ENCODE assay signal across 8 mouse cellular contexts in the genomic region with DNA sequence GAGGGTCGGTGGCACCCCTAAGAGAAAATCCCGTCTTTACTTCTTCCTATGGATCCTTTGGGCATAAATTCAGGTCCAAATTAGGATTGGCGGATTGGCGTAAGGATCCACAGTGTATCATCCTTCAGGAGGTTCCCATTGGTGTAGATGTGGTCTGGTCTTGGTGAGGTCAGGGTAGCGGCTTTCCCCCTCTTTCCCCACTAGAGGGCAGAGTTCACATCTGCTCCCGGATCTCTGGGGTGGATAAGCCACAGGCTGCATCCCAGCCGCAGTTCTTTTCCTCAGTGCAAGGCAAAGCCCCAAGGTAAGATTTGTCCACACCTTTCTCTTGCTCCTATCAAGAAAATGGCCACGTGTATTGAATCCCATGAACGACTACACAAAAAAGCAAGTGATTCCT. TPM values are rescaled to one million over a fixed set of nuclear protein-coding genes. Genes with fewer than 3 reads are reported as not detected.
DNase-seq lines count a peak whose midpoint lies in the region; ATAC-seq and TF ChIP-seq lines count a peak whose summit lies in the region.

No protein-coding gene starts in this region.

- peak; percentile 84 for TF ChIP-seq CTCF in liver, embryonic 14.5 days (IDR thresholded peaks at IDR 0.05; ENCODE audit: low read depth)

- peak; percentile 85 for DNase-seq in ES-CJ7 (ENCODE audit: low read depth, low spot score)
- peak; percentile 73 for DNase-seq in adrenal gland, adult 2 months
- DNase-seq in embryo, embryonic 10.5 days (ENCODE audit: low spot score), result peak; percentile 89
- peak in 1 of 3 experiments; percentile 24 for DNase-seq in liver, embryonic 14.5 days (ENCODE audit: low read depth in 3 of 3, low spot score in 3 of 3)
- DNase-seq in natural killer cell, adult 2 months (ENCODE audit: low spot score in 2 of 2), result peak; percentile 49 to 60
- peak; percentile 51 to 70 for DNase-seq in urinary bladder, postnatal 36 days (ENCODE audit: low spot score in 2 of 2)

- WGBS in kidney, embryonic 14.5 days, result 30% methylated on average over 9 of the region's 9 CpGs
- WGBS in liver, embryonic 14.5 days (ENCODE audit: insufficient replicate concordance), result 17% methylated on average over 9 of the region's 9 CpGs

- no peak overlapping the region for H3K9ac ChIP-seq in kidney, embryonic 14.5 days (ENCODE audit: low read depth, low read length)
- H3K9ac ChIP-seq in liver, embryonic 14.5 days (replicated peaks), result no peak overlapping the region

- no peaks in the 10 kb centered on the region for H3K36me3 ChIP-seq in kidney, embryonic 14.5 days (ENCODE audit: control insufficient read depth, insufficient read depth, low read length)
- H3K36me3 ChIP-seq in liver, embryonic 14.5 days (replicated peaks; ENCODE audit: control insufficient read depth, insufficient read depth, low read depth), result no peaks in the 10 kb centered on the region

- no peaks in the 10 kb centered on the region for H3K27me3 ChIP-seq in kidney, embryonic 14.5 days (ENCODE audit: control insufficient read depth, insufficient read depth, low read length)
- no peaks in the 10 kb centered on the region for H3K27me3 ChIP-seq in liver, embryonic 14.5 days (ENCODE audit: control insufficient read depth, insufficient read depth, low read length)

- no peak overlapping the region for H3K4me2 ChIP-seq in kidney, embryonic 14.5 days (replicated peaks; ENCODE audit: low read depth, low read length)
- H3K4me2 ChIP-seq in liver, embryonic 14.5 days (ENCODE audit: low read depth), result no peak overlapping the region

- TF ChIP-seq EP300 in liver, embryonic 14.5 days (IDR thresholded peaks at IDR 0.05; ENCODE audit: low read depth), result no peak

- H3K4me3 ChIP-seq in kidney, embryonic 14.5 days (ENCODE audit: low read length), result no peak overlapping the region
- no peak overlapping the region for H3K4me3 ChIP-seq in liver, embryonic 14.5 days (ENCODE audit: insufficient read depth in 1 of 2, low read depth in 2 of 2, low read length in 2 of 2)

- no peak overlapping the region for H3K27ac ChIP-seq in kidney, embryonic 14.5 days (ENCODE audit: low read depth, low read length)
- no peak overlapping the region for H3K27ac ChIP-seq in liver, embryonic 14.5 days

- no peaks in the 10 kb centered on the region for H3K4me1 ChIP-seq in kidney, embryonic 14.5 days (ENCODE audit: control insufficient read depth, insufficient read depth, low read length)
- no peaks in the 10 kb centered on the region for H3K4me1 ChIP-seq in liver, embryonic 14.5 days (replicated peaks; ENCODE audit: control insufficient read depth in 2 of 2, insufficient read depth in 2 of 2, low read length in 1 of 2)

- peak; percentile 72 for ATAC-seq in granulocyte monocyte progenitor cell, adult 5-6 weeks (replicated peaks; ENCODE audit: poor library complexity, severe bottlenecking)
- peak; percentile 79 for ATAC-seq in kidney, embryonic 14.5 days (ENCODE audit: low FRiP score, low TSS enrichment)
- ATAC-seq in liver, embryonic 14.5 days (ENCODE audit: insufficient read depth), result no peak

- H3K9me3 ChIP-seq in kidney, embryonic 14.5 days (ENCODE audit: control insufficient read depth, low read length), result no peaks in the 10 kb centered on the region
- no peaks in the 10 kb centered on the region for H3K9me3 ChIP-seq in liver, embryonic 14.5 days (ENCODE audit: control insufficient read depth, low read length)

RNA-seq across cellular contexts. Expression of gene Enpp6, which starts 51.8 kb away (rescaled TPM):
- 1 to 10 TPM; 1.4 to 2.0 TPM for total RNA-seq in adrenal gland, adult 2 months (2021)
- polyA plus RNA-seq in adrenal gland, adult 2 months (2012; rRNA removed), result 2.6 and 4.1 TPM in 2 replicates
- total RNA-seq in granulocyte monocyte progenitor cell, adult 5-6 weeks (2014; fragmentation: Nextera tagmentation), result not detected in 2 replicates
- total RNA-seq in granulocyte monocyte progenitor cell, adult 5-6 weeks (2017), result not detected in 2 replicates
- polyA plus RNA-seq in kidney, embryonic 14.5 days (2014; fragmentation: Nextera tagmentation; extraction: Ambion mirVana), result 0.57 and 1.5 TPM in 2 replicates
- 0.09 and 0.20 TPM in 2 replicates for polyA plus RNA-seq in liver, embryonic 14.5 days (2012; rRNA removed)
- polyA plus RNA-seq in liver, embryonic 14.5 days (2014; fragmentation: Nextera tagmentation; extraction: Ambion mirVana), result 0.17 and 0.52 TPM in 2 replicates
